In genomic region chr12:51971070-51971664, GRCm38 (mm10) we compare ENCODE assay signal across 8 mouse cellular contexts. TPM values are rescaled to one million over a fixed set of nuclear protein-coding genes. Genes with fewer than 3 reads are reported as not detected.
DNase-seq lines count a peak whose midpoint lies in the region; ATAC-seq lines count a peak whose summit lies in the region.

Gene Heatr5a (minus strand): TSS chr12:51971321.

- peak; percentile 91 for DNase-seq in ZHBTc4 (ENCODE audit: low read depth, low spot score)
- DNase-seq in gastrocnemius, adult 8-10 months (ENCODE audit: low spot score in 2 of 2), result peak; percentile 90 to 93
- DNase-seq in induced T-regulatory cell, adult 2 months (ENCODE audit: low read depth), result peak; percentile 86
- peak; percentile 42 to 84 for DNase-seq in left cerebral cortex, adult 9 months (ENCODE audit: low spot score in 2 of 2)
- DNase-seq in right cerebral cortex, postnatal 14 days, result peak; percentile 85
- peak; percentile 85 to 90 for DNase-seq in urinary bladder, postnatal 36 days (ENCODE audit: low spot score in 2 of 2)

- peak; percentile 82 for ATAC-seq in common myeloid progenitor, adult 5-6 weeks (replicated peaks; ENCODE audit: low read depth, poor library complexity, severe bottlenecking)
- ATAC-seq in megakaryocyte progenitor cell, adult 5-6 weeks (replicated peaks; ENCODE audit: poor library complexity), result peak; percentile 88

RNA-seq across cellular contexts. Expression of gene Heatr5a, which starts in this region (rescaled TPM):
- 55.3 and 62.1 TPM in 2 replicates for total RNA-seq in common myeloid progenitor, adult 5-6 weeks (2017)
- total RNA-seq in gastrocnemius, adult 8-10 months (2022), result 10 to 100 TPM; 20.6 to 24.8 (median 23.0) TPM
- total RNA-seq in megakaryocyte progenitor cell, adult 5-6 weeks (2015), result 27.8 and 43.7 TPM in 2 replicates
- total RNA-seq in megakaryocyte progenitor cell, adult 5-6 weeks (2017), result 21.2 and 30.0 TPM in 2 replicates

Comparison
In these comparisons a context has a peak if more than half of its experiments do, and no peak if none do; other contexts are left out.
1. Peak in every context shown above with its lines: DNase-seq and ATAC-seq.